ENCODE assay signal across 8 mouse cellular contexts in genomic region chr6:122763844-122764445, GRCm38 (mm10). TPM values are rescaled to one million over a fixed set of nuclear protein-coding genes. Genes with fewer than 3 reads are reported as not detected.
A peak's percentile ranks its signal among the peaks of the same experiment; 100 is the strongest.
DNase-seq lines count a peak whose midpoint lies in the region; ATAC-seq and TF ChIP-seq lines count a peak whose summit lies in the region.

No protein-coding gene starts in this region.

- TF ChIP-seq CTCF in kidney, postnatal 0 days (IDR thresholded peaks at IDR 0.05; ENCODE audit: low read depth), result no peak
- no peak for TF ChIP-seq CTCF in intestine, postnatal 0 days (IDR thresholded peaks at IDR 0.05; ENCODE audit: low read depth)

- no peak for ATAC-seq in kidney, postnatal 0 days (replicated peaks; ENCODE audit: low FRiP score, low read depth)
- no peak for ATAC-seq in embryonic facial prominence, embryonic 11.5 days (replicated peaks; ENCODE audit: insufficient number of reproducible peaks, low FRiP score, low TSS enrichment, low read depth)
- ATAC-seq in intestine, postnatal 0 days, result no peak

- intact Hi-C loops in gastrocnemius, postnatal 36 days (cut with DNase I), result no loop called here

- no peaks in the 10 kb centered on the region for H3K36me3 ChIP-seq in kidney, postnatal 0 days (ENCODE audit: insufficient read depth, low read length)
- H3K36me3 ChIP-seq in embryonic facial prominence, embryonic 11.5 days (replicated peaks; ENCODE audit: control insufficient read depth, insufficient read depth, low read depth, low read length), result no peaks in the 10 kb centered on the region
- H3K36me3 ChIP-seq in intestine, postnatal 0 days (ENCODE audit: control insufficient read depth, insufficient read depth), result no peaks in the 10 kb centered on the region

- H3K27ac ChIP-seq in kidney, postnatal 0 days, result no peak overlapping the region
- no peak overlapping the region for H3K27ac ChIP-seq in embryonic facial prominence, embryonic 11.5 days (replicated peaks; ENCODE audit: low read depth, low read length)
- no peak overlapping the region for H3K27ac ChIP-seq in intestine, postnatal 0 days (ENCODE audit: low read depth, low read length)

- 0 out of 2 replicates have a peak, but pooled peaks cover 6% of the 10 kb centered on the region for H3K27me3 ChIP-seq in kidney, postnatal 0 days (ENCODE audit: insufficient read depth, low read length)
- H3K27me3 ChIP-seq in embryonic facial prominence, embryonic 11.5 days (ENCODE audit: control insufficient read depth, insufficient read depth, low read length), result no peaks in the 10 kb centered on the region; the same call in 1 of the 2 replicates
- peaks cover 22% of the 10 kb centered on the region for H3K27me3 ChIP-seq in intestine, postnatal 0 days (replicated peaks; ENCODE audit: control insufficient read depth, insufficient read depth, low read length)

- H3K9me3 ChIP-seq in kidney, postnatal 0 days (replicated peaks; ENCODE audit: low read length), result no peaks in the 10 kb centered on the region
- no peaks in the 10 kb centered on the region for H3K9me3 ChIP-seq in embryonic facial prominence, embryonic 11.5 days (replicated peaks; ENCODE audit: control insufficient read depth, low read length)
- H3K9me3 ChIP-seq in intestine, postnatal 0 days (ENCODE audit: control insufficient read depth), result no peaks in the 10 kb centered on the region

- no peak overlapping the region for H3K9ac ChIP-seq in kidney, postnatal 0 days (ENCODE audit: low read depth, low read length)
- H3K9ac ChIP-seq in embryonic facial prominence, embryonic 11.5 days (replicated peaks; ENCODE audit: low read length), result peak overlapping the region; percentile 46
- no peak overlapping the region for H3K9ac ChIP-seq in intestine, postnatal 0 days (ENCODE audit: low read depth, low read length)

- WGBS in kidney, postnatal 0 days, result 36% methylated on average over 17 of the region's 17 CpGs
- WGBS in embryonic facial prominence, embryonic 11.5 days, result 35% methylated on average over 17 of the region's 17 CpGs
- 33% methylated on average over 17 of the region's 17 CpGs for WGBS in intestine, postnatal 0 days

- peak overlapping the region; percentile 90 for H3K4me2 ChIP-seq in kidney, postnatal 0 days (ENCODE audit: low read length)
- H3K4me2 ChIP-seq in embryonic facial prominence, embryonic 11.5 days (ENCODE audit: low read depth, low read length), result peak overlapping the region; percentile 92
- peak overlapping the region; percentile 74 for H3K4me2 ChIP-seq in intestine, postnatal 0 days (replicated peaks; ENCODE audit: low read depth)

- no peak for DNase-seq in kidney, postnatal 0 days (ENCODE audit: low spot score)
- no peak for DNase-seq in kidney, postnatal 36 days
- no peak for DNase-seq in embryonic facial prominence, embryonic 11.5 days (ENCODE audit: low spot score)
- DNase-seq in naive thymus-derived CD4-positive, alpha-beta T cell, adult 2 months (ENCODE audit: low read depth), result peak; percentile 55
- DNase-seq in frontal cortex, postnatal 14 days (ENCODE audit: low spot score in 2 of 2), result no peak
- no peak for DNase-seq in adipocyte (ENCODE audit: low spot score)
- no peak for DNase-seq in gastrocnemius, postnatal 36 days

- H3K4me1 ChIP-seq in kidney, postnatal 0 days (replicated peaks; ENCODE audit: insufficient read depth, low read length), result no peaks in the 10 kb centered on the region
- no peaks in the 10 kb centered on the region; the same call in 1 of the 2 replicates for H3K4me1 ChIP-seq in embryonic facial prominence, embryonic 11.5 days (ENCODE audit: control insufficient read depth, insufficient read depth, low read length)
- H3K4me1 ChIP-seq in intestine, postnatal 0 days (replicated peaks; ENCODE audit: control insufficient read depth, insufficient read depth, low read length), result peaks cover 3% of the 10 kb centered on the region; the same call in 1 of the 2 replicates

- peak overlapping the region; percentile 33 for H3K4me3 ChIP-seq in kidney, postnatal 0 days (replicated peaks; ENCODE audit: low read depth, low read length)
- peak overlapping the region; percentile 50 for H3K4me3 ChIP-seq in embryonic facial prominence, embryonic 11.5 days (ENCODE audit: low read depth, low read length)
- peak overlapping the region; percentile 43 for H3K4me3 ChIP-seq in intestine, postnatal 0 days (ENCODE audit: low read depth, low read length)

RNA-seq across cellular contexts. Expression of gene Slc2a3, which starts 37.5 kb away (rescaled TPM):
- polyA plus RNA-seq in kidney, postnatal 0 days (2015; fragmentation: Nextera tagmentation; extraction: Ambion mirVana), result 4.1 and 4.4 TPM in 2 replicates
- polyA plus RNA-seq in embryonic facial prominence, embryonic 11.5 days (2014; fragmentation: Nextera tagmentation; extraction: Ambion mirVana), result 32.7 and 35.1 TPM in 2 replicates
- polyA plus RNA-seq in intestine, postnatal 0 days (2015; fragmentation: Nextera tagmentation; extraction: Ambion mirVana), result 2.9 TPM in 2 replicates
- 1 to 10 TPM; 1.0 to 1.2 TPM for total RNA-seq in gastrocnemius, postnatal 36 days (2021)

RNA-seq across cellular contexts. Expression of gene Foxj2, which starts 55.8 kb away (rescaled TPM):
- polyA plus RNA-seq in kidney, postnatal 0 days (2015; fragmentation: Nextera tagmentation; extraction: Ambion mirVana), result 5.2 and 5.5 TPM in 2 replicates
- polyA plus RNA-seq in embryonic facial prominence, embryonic 11.5 days (2014; fragmentation: Nextera tagmentation; extraction: Ambion mirVana), result 4.0 TPM in 2 replicates
- 2.8 and 2.9 TPM in 2 replicates for polyA plus RNA-seq in intestine, postnatal 0 days (2015; fragmentation: Nextera tagmentation; extraction: Ambion mirVana)
- total RNA-seq in gastrocnemius, postnatal 36 days (2021), result 10 to 100 TPM; 19.8 to 22.4 TPM

RNA-seq across cellular contexts. Expression of gene Nanog, which starts 56.7 kb away (rescaled TPM):
- not detected in 2 replicates for polyA plus RNA-seq in kidney, postnatal 0 days (2015; fragmentation: Nextera tagmentation; extraction: Ambion mirVana)
- 0.13 and 0.14 TPM in 2 replicates for polyA plus RNA-seq in embryonic facial prominence, embryonic 11.5 days (2014; fragmentation: Nextera tagmentation; extraction: Ambion mirVana)
- 0.08 and 0.12 TPM in 2 replicates for polyA plus RNA-seq in intestine, postnatal 0 days (2015; fragmentation: Nextera tagmentation; extraction: Ambion mirVana)
- not detected for total RNA-seq in gastrocnemius, postnatal 36 days (2021)
